Mouse (Mus musculus): ENCODE measurements at regions not wholly inside any gene's neighbourhood (a gene's known extent, or its start where the extent isn't known, plus 50 kb on each side); places are given as distances from the start of the nearest gene placed in this dataset.

DNA sequence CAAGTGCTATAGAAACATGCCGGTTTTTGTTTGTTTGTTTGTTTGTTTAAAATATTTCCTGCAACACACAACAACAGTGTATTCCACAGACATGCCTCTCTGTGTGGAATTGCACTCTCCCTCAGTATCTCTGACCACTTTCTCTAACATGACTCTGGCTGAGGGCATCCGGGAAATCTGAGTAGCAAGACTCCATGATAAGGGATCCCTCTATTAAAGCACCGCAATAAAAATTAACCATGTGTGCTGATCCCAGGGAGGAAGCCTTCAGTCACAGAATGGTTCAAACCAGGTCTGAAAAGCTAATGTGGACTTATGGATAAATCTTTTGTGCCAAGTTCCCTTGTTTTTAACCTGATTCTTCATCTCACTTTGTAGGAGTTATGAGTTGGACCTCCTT lies 260.1 kb downstream of the Hdgfl1 start:
- H3K4me3 ChIP-seq (ENCODE audit: control insufficient read depth, low read depth, low read length): no peak overlapping the region
- no peaks in the 10 kb centered on the region for H3K36me3 ChIP-seq (ENCODE audit: control insufficient read depth, insufficient read depth, low read length)
- no peak for TF ChIP-seq POLR2A (IDR thresholded peaks at IDR 0.05; ENCODE audit: control insufficient read depth, low read depth, low read length)
- TF ChIP-seq CTCF (IDR thresholded peaks at IDR 0.05; ENCODE audit: control insufficient read depth, insufficient read depth, insufficient replicate concordance, low read depth, low read length): no peak
- H3K4me1 ChIP-seq (ENCODE audit: control insufficient read depth, insufficient read depth, low read length): no peaks in the 10 kb centered on the region
- H3K27me3 ChIP-seq (ENCODE audit: control insufficient read depth, insufficient read depth, low read length): no peaks in the 10 kb centered on the region
- H3K27ac ChIP-seq (ENCODE audit: control insufficient read depth, insufficient read depth, low read depth, low read length): no peak overlapping the region

DNA sequence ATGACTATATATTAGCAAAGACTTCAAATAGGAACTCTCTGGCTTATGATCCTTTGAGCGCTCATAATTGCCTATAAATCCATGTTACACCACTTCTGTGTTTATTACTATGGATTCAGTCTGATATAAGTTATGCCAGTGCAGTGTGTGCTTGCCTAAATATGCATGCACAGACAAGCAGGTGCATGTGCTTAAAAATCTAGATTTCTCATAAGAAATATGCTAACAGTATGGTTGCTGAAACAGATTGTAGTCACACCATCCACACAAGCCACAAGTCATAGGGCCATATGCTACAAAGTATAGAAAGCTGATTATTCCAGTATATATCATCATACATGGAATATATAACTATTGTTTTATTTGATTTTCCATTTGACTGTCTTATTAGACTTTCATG lies 266.2 kb downstream of the Hdgfl1 start:
- TF ChIP-seq CTCF (IDR thresholded peaks at IDR 0.05; ENCODE audit: control insufficient read depth, insufficient read depth, insufficient replicate concordance, low read depth, low read length) (no peak), POLR2A (IDR thresholded peaks at IDR 0.05; ENCODE audit: control insufficient read depth, low read depth, low read length) (no peak)

GRCm38 (mm10) chr13:26497086-26497485 lies 272.9 kb downstream of the Hdgfl1 start:
- TF ChIP-seq POLR2A (IDR thresholded peaks at IDR 0.05; ENCODE audit: control insufficient read depth, low read depth, low read length): no peak
- Histone ChIP-seq H3K4me3 (ENCODE audit: control insufficient read depth, low read depth, low read length) (no peak overlapping the region), H3K36me3 (ENCODE audit: control insufficient read depth, insufficient read depth, low read length) (no peaks in the 10 kb centered on the region), H3K27me3 (ENCODE audit: control insufficient read depth, insufficient read depth, low read length) (no peaks in the 10 kb centered on the region), H3K4me1 (ENCODE audit: control insufficient read depth, insufficient read depth, low read length) (no peaks in the 10 kb centered on the region), H3K27ac (ENCODE audit: control insufficient read depth, insufficient read depth, low read depth, low read length) (no peak overlapping the region)

More for the DNA sequence above, 266.2 kb downstream of the Hdgfl1 start:
- no peak overlapping the region for H3K4me3 ChIP-seq (ENCODE audit: control insufficient read depth, low read depth, low read length)
- no peaks in the 10 kb centered on the region for H3K27me3 ChIP-seq (ENCODE audit: control insufficient read depth, insufficient read depth, low read length)
- no peaks in the 10 kb centered on the region for H3K36me3 ChIP-seq (ENCODE audit: control insufficient read depth, insufficient read depth, low read length)
- no peak overlapping the region for H3K27ac ChIP-seq (ENCODE audit: control insufficient read depth, insufficient read depth, low read depth, low read length)
- no peaks in the 10 kb centered on the region for H3K4me1 ChIP-seq (ENCODE audit: control insufficient read depth, insufficient read depth, low read length)

DNA sequence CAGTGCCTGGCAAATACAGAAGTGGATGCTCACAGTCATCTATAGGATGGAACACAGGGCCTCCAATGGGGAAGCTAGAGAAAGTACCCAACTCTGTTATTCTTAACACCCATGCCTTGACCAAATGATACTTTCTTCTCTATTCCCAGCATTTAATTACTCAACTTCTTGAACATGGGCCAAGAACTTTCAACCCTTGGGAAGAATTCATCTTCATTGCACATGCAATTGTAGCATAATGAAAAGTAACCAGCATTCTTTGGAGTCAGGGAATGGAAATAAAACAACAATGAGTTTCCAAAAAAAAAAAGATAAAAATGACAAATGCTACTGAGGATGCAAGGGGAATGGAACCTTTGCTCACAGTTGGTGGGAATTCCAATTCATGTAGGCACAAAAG lies 274.1 kb downstream of the Hdgfl1 start:
- no peak overlapping the region for H3K27ac ChIP-seq (ENCODE audit: control insufficient read depth, insufficient read depth, low read depth, low read length)
- H3K27me3 ChIP-seq (ENCODE audit: control insufficient read depth, insufficient read depth, low read length): no peaks in the 10 kb centered on the region
- H3K36me3 ChIP-seq (ENCODE audit: control insufficient read depth, insufficient read depth, low read length): no peaks in the 10 kb centered on the region
- no peaks in the 10 kb centered on the region for H3K4me1 ChIP-seq (ENCODE audit: control insufficient read depth, insufficient read depth, low read length)
- no peak overlapping the region for H3K4me3 ChIP-seq (ENCODE audit: control insufficient read depth, low read depth, low read length)
- TF ChIP-seq CTCF (IDR thresholded peaks at IDR 0.05; ENCODE audit: control insufficient read depth, insufficient read depth, insufficient replicate concordance, low read depth, low read length) (no peak), POLR2A (IDR thresholded peaks at IDR 0.05; ENCODE audit: control insufficient read depth, low read depth, low read length) (no peak)

DNA sequence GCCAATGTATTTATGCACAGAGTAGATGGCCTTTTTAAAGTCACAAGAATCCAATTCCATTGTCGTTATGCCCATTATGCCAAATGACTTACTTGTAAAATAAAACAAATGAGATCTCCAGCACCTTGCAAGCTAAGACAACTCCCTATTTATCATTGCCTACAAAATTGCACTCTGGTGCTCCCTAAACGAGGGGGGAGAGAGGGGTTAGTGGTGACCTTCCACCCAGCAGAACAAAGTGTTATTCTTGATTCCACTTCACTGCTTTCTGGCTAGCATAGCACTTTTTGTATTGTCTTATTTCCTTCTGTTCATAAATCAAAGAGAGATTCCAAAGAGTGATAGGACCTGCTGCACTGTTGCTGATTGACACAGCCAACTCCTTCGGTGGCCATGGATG lies 300.6 kb downstream of the Hdgfl1 start:
- no peaks in the 10 kb centered on the region for H3K27me3 ChIP-seq (ENCODE audit: control insufficient read depth, insufficient read depth, low read length)
- H3K4me1 ChIP-seq (ENCODE audit: control insufficient read depth, insufficient read depth, low read length): no peaks in the 10 kb centered on the region
- TF ChIP-seq CTCF (IDR thresholded peaks at IDR 0.05; ENCODE audit: control insufficient read depth, insufficient read depth, insufficient replicate concordance, low read depth, low read length): no peak
- TF ChIP-seq POLR2A (IDR thresholded peaks at IDR 0.05; ENCODE audit: control insufficient read depth, low read depth, low read length): no peak
- no peaks in the 10 kb centered on the region for H3K36me3 ChIP-seq (ENCODE audit: control insufficient read depth, insufficient read depth, low read length)
- H3K4me3 ChIP-seq (ENCODE audit: control insufficient read depth, low read depth, low read length): no peak overlapping the region
- H3K27ac ChIP-seq (ENCODE audit: control insufficient read depth, insufficient read depth, low read depth, low read length): no peak overlapping the region

- H3K4me3 ChIP-seq (ENCODE audit: control insufficient read depth, low read depth, low read length): no peak overlapping the region
- TF ChIP-seq CTCF (IDR thresholded peaks at IDR 0.05; ENCODE audit: control insufficient read depth, insufficient read depth, insufficient replicate concordance, low read depth, low read length): no peak
- H3K36me3 ChIP-seq (ENCODE audit: control insufficient read depth, insufficient read depth, low read length): no peaks in the 10 kb centered on the region
- H3K27me3 ChIP-seq (ENCODE audit: control insufficient read depth, insufficient read depth, low read length): no peaks in the 10 kb centered on the region
- H3K27ac ChIP-seq (ENCODE audit: control insufficient read depth, insufficient read depth, low read depth, low read length): no peak overlapping the region
- no peaks in the 10 kb centered on the region for H3K4me1 ChIP-seq (ENCODE audit: control insufficient read depth, insufficient read depth, low read length)
Observed at GRCm38 (mm10) chr13:26467526-26467925, 302.4 kb downstream of the Hdgfl1 start.

DNA sequence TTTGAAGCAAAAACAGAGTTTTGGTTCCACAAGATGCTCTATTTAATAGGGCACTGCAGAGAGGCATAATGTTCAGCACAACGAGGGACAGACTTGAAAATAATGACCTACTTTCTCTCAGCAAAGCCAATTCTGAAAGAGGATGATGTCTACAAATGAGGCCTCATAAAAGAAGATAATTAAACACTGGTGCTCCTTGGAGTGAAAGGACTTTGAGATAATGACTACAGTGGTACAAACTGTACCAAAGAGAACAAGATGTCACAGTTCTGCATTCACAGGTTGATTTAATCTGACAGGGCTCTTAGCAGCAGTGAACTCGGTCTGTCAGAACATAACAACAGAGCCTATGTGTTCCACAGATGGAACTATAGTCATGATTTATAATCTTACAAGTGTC lies 305.4 kb downstream of the Hdgfl1 start:
- H3K36me3 ChIP-seq (ENCODE audit: control insufficient read depth, insufficient read depth, low read length): no peaks in the 10 kb centered on the region
- H3K4me1 ChIP-seq (ENCODE audit: control insufficient read depth, insufficient read depth, low read length): no peaks in the 10 kb centered on the region

DNA sequence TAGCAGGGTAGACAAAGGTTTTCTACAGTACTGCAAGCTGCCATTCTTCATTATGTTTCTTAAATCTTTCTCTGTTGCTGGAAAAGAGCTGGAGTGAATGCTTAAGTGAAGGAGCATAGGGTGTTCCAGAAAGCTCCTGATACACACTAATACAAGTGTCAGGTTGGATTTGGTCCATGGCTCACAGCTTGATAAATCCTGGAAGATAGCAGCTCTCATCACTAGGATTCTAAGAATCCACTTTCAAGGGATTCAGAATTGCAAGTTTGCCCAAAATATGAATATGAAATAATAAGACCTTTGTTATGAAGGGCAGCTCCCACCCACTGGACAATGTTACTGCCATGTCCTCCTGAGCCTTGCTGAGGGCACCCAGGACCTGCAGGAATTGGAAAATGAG lies 305.9 kb downstream of the Hdgfl1 start:
- no peaks in the 10 kb centered on the region for H3K27me3 ChIP-seq (ENCODE audit: control insufficient read depth, insufficient read depth, low read length)
- no peak overlapping the region for H3K27ac ChIP-seq (ENCODE audit: control insufficient read depth, insufficient read depth, low read depth, low read length)
- no peak overlapping the region for H3K4me3 ChIP-seq (ENCODE audit: control insufficient read depth, low read depth, low read length)
- H3K4me1 ChIP-seq (ENCODE audit: control insufficient read depth, insufficient read depth, low read length): no peaks in the 10 kb centered on the region
- TF ChIP-seq CTCF (IDR thresholded peaks at IDR 0.05; ENCODE audit: control insufficient read depth, insufficient read depth, insufficient replicate concordance, low read depth, low read length): no peak
- TF ChIP-seq POLR2A (IDR thresholded peaks at IDR 0.05; ENCODE audit: control insufficient read depth, low read depth, low read length): no peak
- H3K36me3 ChIP-seq (ENCODE audit: control insufficient read depth, insufficient read depth, low read length): no peaks in the 10 kb centered on the region

More for the DNA sequence above, 305.4 kb downstream of the Hdgfl1 start:
- TF ChIP-seq CTCF (IDR thresholded peaks at IDR 0.05; ENCODE audit: control insufficient read depth, insufficient read depth, insufficient replicate concordance, low read depth, low read length) (no peak), POLR2A (IDR thresholded peaks at IDR 0.05; ENCODE audit: control insufficient read depth, low read depth, low read length) (no peak)
- Histone ChIP-seq H3K27me3 (ENCODE audit: control insufficient read depth, insufficient read depth, low read length) (no peaks in the 10 kb centered on the region), H3K27ac (ENCODE audit: control insufficient read depth, insufficient read depth, low read depth, low read length) (no peak overlapping the region), H3K4me3 (ENCODE audit: control insufficient read depth, low read depth, low read length) (no peak overlapping the region)
